Mouse (Mus musculus): ENCODE measurements at regions not wholly inside any gene's neighbourhood (a gene's known extent, or its start where the extent isn't known, plus 50 kb on each side); places are given as distances from the start of the nearest gene placed in this dataset.

DNA sequence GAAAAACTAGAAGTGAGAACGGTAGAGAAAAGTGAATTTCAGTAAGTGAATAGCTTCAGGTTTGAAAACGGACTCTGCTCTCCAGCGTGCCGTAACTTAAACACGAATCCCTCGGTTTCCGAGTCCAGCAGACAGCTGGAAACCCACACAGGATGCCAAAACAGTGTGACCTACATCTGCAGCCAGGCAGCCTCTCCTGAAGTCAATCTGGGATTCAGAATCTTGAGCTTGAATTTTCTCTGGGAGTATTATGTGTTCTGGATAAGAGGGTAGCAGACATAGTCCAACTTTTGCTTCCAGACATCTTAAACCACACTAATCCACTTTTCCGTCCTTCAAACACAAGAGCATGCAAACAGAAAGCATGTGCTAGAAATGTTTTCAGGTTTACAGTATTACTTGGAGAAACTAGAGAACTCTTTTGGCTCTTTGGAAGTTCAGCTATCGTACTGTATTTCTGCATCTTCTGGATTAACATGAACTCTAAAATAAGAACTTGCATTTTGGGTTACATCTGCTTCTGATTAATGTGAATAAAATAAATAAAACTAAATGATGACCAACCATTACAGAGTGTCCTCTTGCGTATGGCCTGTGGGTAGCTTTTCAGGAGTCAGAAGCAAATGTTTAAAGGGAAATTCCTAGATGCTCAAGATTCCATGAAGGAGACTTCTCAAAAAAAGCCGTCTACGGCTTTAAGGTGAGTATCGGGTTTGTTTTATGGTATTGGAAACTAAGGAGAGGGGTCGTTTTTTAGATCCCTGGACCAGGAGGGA is 89.4 kb upstream of the Spats2l start:
- H3K4me2 ChIP-seq (ENCODE audit: low read depth): no peak overlapping the region
- ATAC-seq: no peak
- H3K9ac ChIP-seq: no peak overlapping the region
- H3K4me1 ChIP-seq (ENCODE audit: insufficient read depth): no peaks in the 10 kb centered on the region
- DNase-seq: no peak
- TF ChIP-seq CTCF (IDR thresholded peaks at IDR 0.05; ENCODE audit: low read depth): no peak
- H3K36me3 ChIP-seq (ENCODE audit: insufficient read depth): no peaks in the 10 kb centered on the region
- 90% methylated on average over 14 of the region's 14 CpGs for WGBS
- 0 out of 2 replicates have a peak, but pooled peaks cover 2% of the 10 kb centered on the region for H3K9me3 ChIP-seq (ENCODE audit: low read length)
- H3K27me3 ChIP-seq (ENCODE audit: insufficient read depth, low read length): no peaks in the 10 kb centered on the region
- H3K4me3 ChIP-seq (ENCODE audit: low read depth, low read length): no peak overlapping the region
- H3K27ac ChIP-seq (ENCODE audit: low read depth, low read length): no peak overlapping the region

DNA sequence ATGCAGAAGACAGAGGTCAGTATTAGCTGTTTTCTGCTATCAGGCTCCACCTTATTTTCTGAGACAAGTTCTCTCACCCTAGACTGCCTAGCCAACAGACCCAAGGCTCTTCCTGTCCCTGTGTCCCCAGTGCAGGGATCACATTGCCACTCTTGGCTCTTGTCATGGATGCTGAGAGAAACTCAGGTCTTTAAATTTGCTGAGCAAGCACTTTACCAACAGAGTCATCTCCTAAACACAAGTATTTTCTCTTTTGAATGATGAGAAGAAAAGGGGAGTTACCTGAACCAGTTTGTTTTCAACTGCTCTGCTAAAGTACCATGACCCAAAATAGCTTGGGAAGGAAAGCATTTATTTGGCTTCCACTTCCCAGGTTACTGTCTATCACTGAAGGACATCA is 84.7 kb upstream of the Spats2l start:
- no peak overlapping the region for H3K9ac ChIP-seq
- H3K27ac ChIP-seq (ENCODE audit: low read depth, low read length): no peak overlapping the region
- H3K9me3 ChIP-seq (ENCODE audit: low read length): 0 out of 2 replicates have a peak, but pooled peaks cover 2% of the 10 kb centered on the region
- TF ChIP-seq CTCF (IDR thresholded peaks at IDR 0.05; ENCODE audit: low read depth): no peak
- no peaks in the 10 kb centered on the region for H3K27me3 ChIP-seq (ENCODE audit: insufficient read depth, low read length)
- H3K4me3 ChIP-seq (ENCODE audit: low read depth, low read length): no peak overlapping the region
- H3K4me1 ChIP-seq (ENCODE audit: insufficient read depth): no peaks in the 10 kb centered on the region
- DNase-seq: no peak
- no peak for ATAC-seq
- H3K36me3 ChIP-seq (ENCODE audit: insufficient read depth): no peaks in the 10 kb centered on the region
- no peak overlapping the region for H3K4me2 ChIP-seq (ENCODE audit: low read depth)

DNA sequence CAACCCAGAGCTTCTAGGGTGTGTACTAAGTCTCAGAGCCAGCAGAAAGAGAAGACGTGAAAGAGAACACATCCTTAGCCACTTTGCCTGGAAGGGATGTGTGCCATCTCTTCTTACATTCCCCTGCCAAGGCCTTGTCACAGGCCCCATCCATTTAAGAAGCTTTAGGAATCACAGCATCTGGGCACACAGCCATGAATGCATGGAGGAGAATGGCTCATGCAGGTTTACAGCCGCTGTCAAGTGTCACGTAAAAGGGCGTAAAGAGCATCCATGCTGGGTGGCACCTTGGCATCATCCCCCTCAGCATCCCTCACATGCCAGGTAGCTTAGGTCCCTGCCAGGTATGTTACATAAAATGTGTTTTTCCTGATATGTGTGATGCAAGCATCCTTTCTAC is 66.1 kb upstream of the Spats2l start:
- Histone ChIP-seq H3K9me3 (ENCODE audit: low read length) (no peaks in the 10 kb centered on the region), H3K27me3 (ENCODE audit: insufficient read depth, low read length) (no peaks in the 10 kb centered on the region), H3K27ac (ENCODE audit: low read depth, low read length) (no peak overlapping the region), H3K4me1 (ENCODE audit: insufficient read depth) (no peaks in the 10 kb centered on the region), H3K4me2 (ENCODE audit: low read depth) (no peak overlapping the region), H3K9ac (no peak overlapping the region), H3K36me3 (ENCODE audit: insufficient read depth) (no peaks in the 10 kb centered on the region), H3K4me3 (ENCODE audit: low read depth, low read length) (no peak overlapping the region)
- no peak for TF ChIP-seq CTCF (IDR thresholded peaks at IDR 0.05; ENCODE audit: low read depth)
- ATAC-seq (no peak), DNase-seq (peak; percentile 28)
- 38% methylated on average over 4 of the region's 4 CpGs for WGBS

DNA sequence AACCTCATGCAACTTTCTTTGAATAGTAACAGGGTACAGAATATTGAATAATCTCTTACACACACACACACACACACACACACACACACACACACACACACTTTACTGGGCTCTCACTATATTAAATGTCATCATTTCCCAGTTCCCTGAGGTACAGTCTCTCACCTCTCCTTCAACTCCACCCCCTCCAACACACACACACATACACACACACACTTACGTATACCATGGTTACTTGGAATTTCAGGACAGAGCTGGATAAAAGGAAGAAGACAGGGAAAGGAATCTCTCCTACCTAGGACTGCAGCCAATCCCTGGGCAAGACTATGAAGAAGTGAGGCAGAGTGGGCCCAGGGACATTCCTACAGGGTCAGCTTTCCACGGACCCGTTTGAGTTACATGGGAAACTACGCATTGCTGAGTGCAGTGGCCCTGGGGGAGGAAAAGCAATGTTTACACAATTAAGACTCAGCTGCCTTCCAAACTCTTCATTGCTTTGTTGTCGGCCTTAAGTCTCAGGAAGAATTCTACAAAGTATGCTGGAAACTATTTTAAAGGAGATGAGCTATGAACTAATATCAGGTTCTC is 61.0 kb upstream of the Spats2l start:
- no peak overlapping the region for H3K4me3 ChIP-seq (ENCODE audit: low read depth, low read length)
- H3K27me3 ChIP-seq (ENCODE audit: insufficient read depth, low read length): no peaks in the 10 kb centered on the region
- no peak overlapping the region for H3K9ac ChIP-seq
- no peaks in the 10 kb centered on the region for H3K4me1 ChIP-seq (ENCODE audit: insufficient read depth)
- no peak overlapping the region for H3K27ac ChIP-seq (ENCODE audit: low read depth, low read length)
- no peaks in the 10 kb centered on the region for H3K36me3 ChIP-seq (ENCODE audit: insufficient read depth)
- no peak for TF ChIP-seq CTCF (IDR thresholded peaks at IDR 0.05; ENCODE audit: low read depth)
- H3K4me2 ChIP-seq (ENCODE audit: low read depth): no peak overlapping the region
- WGBS: 88% methylated on average over 5 of the region's 5 CpGs
- ATAC-seq: no peak
- DNase-seq: no peak
- no peaks in the 10 kb centered on the region for H3K9me3 ChIP-seq (ENCODE audit: low read length)

DNA sequence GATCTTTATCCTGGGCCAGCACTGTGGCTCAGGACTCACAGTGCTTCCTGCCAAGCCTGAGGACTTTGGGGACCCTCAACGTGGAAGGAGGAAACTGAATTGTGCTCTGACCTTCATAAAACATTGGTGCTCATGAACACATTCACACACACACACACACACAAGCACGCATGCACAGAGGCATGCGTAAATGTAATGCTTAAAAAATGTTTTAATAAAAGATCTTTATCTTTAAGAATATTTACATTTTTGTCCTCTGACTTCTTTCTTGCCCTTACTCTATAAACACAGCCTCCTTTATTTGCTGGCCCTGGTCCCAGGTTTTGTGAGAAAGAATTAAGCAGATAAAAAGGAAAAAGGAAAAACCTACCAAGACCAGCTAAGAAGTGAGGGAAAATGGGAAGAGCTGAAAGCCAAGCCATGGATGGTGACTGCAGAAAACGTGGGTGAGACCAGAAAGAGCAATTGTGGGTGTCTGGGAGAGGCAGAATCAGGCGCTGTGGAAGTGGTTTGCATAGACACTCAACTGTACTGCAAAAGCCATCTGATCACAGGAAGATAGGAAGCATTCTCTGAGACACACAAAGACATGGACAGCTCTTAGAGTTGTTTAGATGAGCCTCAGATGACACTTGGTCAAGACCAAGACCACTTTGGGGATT is 56.7 kb upstream of the Spats2l start:
- no peak overlapping the region for H3K27ac ChIP-seq (ENCODE audit: low read depth, low read length)
- H3K4me3 ChIP-seq (ENCODE audit: low read depth, low read length): no peak overlapping the region
- no peak overlapping the region for H3K9ac ChIP-seq
- no peak for TF ChIP-seq CTCF (IDR thresholded peaks at IDR 0.05; ENCODE audit: low read depth)
- no peak overlapping the region for H3K4me2 ChIP-seq (ENCODE audit: low read depth)
- no peaks in the 10 kb centered on the region for H3K27me3 ChIP-seq (ENCODE audit: insufficient read depth, low read length)
- no peaks in the 10 kb centered on the region for H3K36me3 ChIP-seq (ENCODE audit: insufficient read depth)
- DNase-seq (no peak), ATAC-seq (no peak)
- no peaks in the 10 kb centered on the region for H3K9me3 ChIP-seq (ENCODE audit: low read length)
- no peaks in the 10 kb centered on the region for H3K4me1 ChIP-seq (ENCODE audit: insufficient read depth)
- WGBS: 79% methylated on average over 5 of the region's 5 CpGs

DNA sequence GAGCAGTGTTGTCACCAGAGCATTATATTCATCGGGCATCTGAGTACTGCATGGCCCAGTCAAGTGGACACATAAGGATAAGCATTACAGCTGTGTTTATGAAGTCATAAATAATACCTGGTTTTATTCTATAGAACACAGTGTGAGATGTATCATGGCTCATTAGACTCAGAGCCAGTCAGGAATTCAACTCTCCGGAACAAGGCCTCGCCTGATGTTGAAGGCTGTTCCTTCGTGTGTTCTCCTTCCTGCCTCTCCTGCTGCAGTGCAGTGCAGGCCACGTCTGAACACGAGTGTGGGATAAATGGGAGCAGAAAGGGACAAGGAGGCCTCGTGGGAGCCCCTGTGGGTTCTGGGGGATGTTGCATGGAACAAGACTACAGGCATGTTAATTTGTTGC is 55.6 kb upstream of the Spats2l start:
- DNase-seq: no peak
- H3K9me3 ChIP-seq (ENCODE audit: low read length): no peaks in the 10 kb centered on the region
- no peaks in the 10 kb centered on the region for H3K36me3 ChIP-seq (ENCODE audit: insufficient read depth)
- H3K4me1 ChIP-seq (ENCODE audit: insufficient read depth): no peaks in the 10 kb centered on the region
- no peaks in the 10 kb centered on the region for H3K27me3 ChIP-seq (ENCODE audit: insufficient read depth, low read length)
- no peak overlapping the region for H3K4me3 ChIP-seq (ENCODE audit: low read depth, low read length)
- H3K27ac ChIP-seq (ENCODE audit: low read depth, low read length): no peak overlapping the region
- 71% methylated on average over 7 of the region's 7 CpGs for WGBS
- H3K4me2 ChIP-seq (ENCODE audit: low read depth): no peak overlapping the region
- no peak for ATAC-seq
- TF ChIP-seq CTCF (IDR thresholded peaks at IDR 0.05; ENCODE audit: low read depth): no peak
- H3K9ac ChIP-seq: no peak overlapping the region
